Comparison of ENCODE assay signal across 9 mouse cellular contexts in genomic region chr16:91458976-91459375, GRCm38 (mm10). TPM values are rescaled to one million over a fixed set of nuclear protein-coding genes. Genes with fewer than 3 reads are reported as not detected.
DNase-seq lines count a peak whose midpoint lies in the region; ATAC-seq and TF ChIP-seq lines count a peak whose summit lies in the region.
"Had no signal": no experiment of that assay in that cellular context is flagged by ENCODE, and none has a peak within 500 bp of the region (broad histone marks: within the 10 kb centered on the region; RNA-seq: fewer than 3 reads in every experiment).

No protein-coding gene starts in this region.

- no peak for ATAC-seq in kidney, embryonic 15.5 days (replicated peaks; ENCODE audit: low FRiP score)
- no peak for ATAC-seq in hindbrain, postnatal 0 days

- H3K36me3 ChIP-seq in kidney, embryonic 15.5 days, result no peaks in the 10 kb centered on the region
- H3K36me3 ChIP-seq in hindbrain, postnatal 0 days (ENCODE audit: insufficient read depth, low read length), result no peaks in the 10 kb centered on the region
- H3K36me3 ChIP-seq: limb, embryonic 12.5 days had no signal

- no peaks in the 10 kb centered on the region for H3K27me3 ChIP-seq in kidney, embryonic 15.5 days
- no peaks in the 10 kb centered on the region for H3K27me3 ChIP-seq in hindbrain, postnatal 0 days (ENCODE audit: insufficient read depth, low read length)
- H3K27me3 ChIP-seq: limb, embryonic 12.5 days had no signal

- H3K9ac ChIP-seq in kidney, embryonic 15.5 days, result no peak overlapping the region
- no peak overlapping the region for H3K9ac ChIP-seq in hindbrain, postnatal 0 days (replicated peaks; ENCODE audit: low read length)
- H3K9ac ChIP-seq: limb, embryonic 12.5 days had no signal

- H3K4me2 ChIP-seq in kidney, embryonic 15.5 days, result no peak overlapping the region
- no peak overlapping the region for H3K4me2 ChIP-seq in hindbrain, postnatal 0 days (ENCODE audit: low read depth, low read length)
- H3K4me2 ChIP-seq: limb, embryonic 12.5 days had no signal

- peaks cover 16% of the 10 kb centered on the region; the same call in 1 of the 2 replicates for H3K4me1 ChIP-seq in kidney, embryonic 15.5 days
- H3K4me1 ChIP-seq in hindbrain, postnatal 0 days (ENCODE audit: insufficient read depth, low read length), result 0 out of 2 replicates have a peak, but pooled peaks cover 1% of the 10 kb centered on the region

- no peak overlapping the region for H3K27ac ChIP-seq in kidney, embryonic 15.5 days
- no peak overlapping the region for H3K27ac ChIP-seq in hindbrain, postnatal 0 days
- H3K27ac ChIP-seq: limb, embryonic 12.5 days had no signal

- no peaks in the 10 kb centered on the region for H3K9me3 ChIP-seq in kidney, embryonic 15.5 days (replicated peaks)
- H3K9me3 ChIP-seq in hindbrain, postnatal 0 days (ENCODE audit: low read length), result no peaks in the 10 kb centered on the region
- H3K9me3 ChIP-seq: limb, embryonic 12.5 days had no signal

- DNase-seq in kidney, adult 18-20 months, result peak; percentile 22
- DNase-seq in right cerebral cortex, postnatal 10 days (ENCODE audit: low spot score in 2 of 2), result peak; percentile 53 to 58
- DNase-seq in right cerebral cortex, postnatal 36 days (ENCODE audit: low spot score in 2 of 2), result no peak
- DNase-seq in hindbrain, postnatal 0 days (ENCODE audit: low spot score), result peak; percentile 70
- DNase-seq in thymus, postnatal 14 days, result peak; percentile 51
- DNase-seq in urinary bladder, adult 18-20 months (ENCODE audit: low spot score in 2 of 2), result no peak
- DNase-seq in spleen, adult 12 weeks (ENCODE audit: low spot score), result no peak

- no peak overlapping the region for H3K4me3 ChIP-seq in kidney, embryonic 15.5 days (replicated peaks)
- H3K4me3 ChIP-seq in hindbrain, postnatal 0 days (ENCODE audit: low read length), result no peak overlapping the region
- H3K4me3 ChIP-seq: limb, embryonic 12.5 days had no signal

- WGBS in kidney, embryonic 15.5 days, result 49% methylated on average over 5 of the region's 5 CpGs
- 20% methylated on average over 5 of the region's 5 CpGs for WGBS in hindbrain, postnatal 0 days

- TF ChIP-seq CTCF in hindbrain, postnatal 0 days (IDR thresholded peaks at IDR 0.05; ENCODE audit: low read depth), result no peak

RNA-seq across cellular contexts. Expression of gene Ifnar1, which starts 26.1 kb away (rescaled TPM):
- 58.5 and 62.2 TPM in 2 replicates for polyA plus RNA-seq in kidney, embryonic 15.5 days (2015; fragmentation: Nextera tagmentation; extraction: Ambion mirVana)
- 53.1 and 60.5 TPM in 2 replicates for total RNA-seq in hindbrain, postnatal 0 days (2014; rRNA removed)
- polyA plus RNA-seq in hindbrain, postnatal 0 days (2015; fragmentation: Nextera tagmentation; extraction: Ambion mirVana), result 33.6 and 34.1 TPM in 2 replicates

RNA-seq across cellular contexts. Expression of gene Il10rb, which starts 53.0 kb away (rescaled TPM):
- 29.9 and 31.0 TPM in 2 replicates for polyA plus RNA-seq in kidney, embryonic 15.5 days (2015; fragmentation: Nextera tagmentation; extraction: Ambion mirVana)
- total RNA-seq in hindbrain, postnatal 0 days (2014; rRNA removed), result 4.2 and 7.1 TPM in 2 replicates
- polyA plus RNA-seq in hindbrain, postnatal 0 days (2015; fragmentation: Nextera tagmentation; extraction: Ambion mirVana), result 14.6 and 14.8 TPM in 2 replicates

Comparison
In these comparisons a context has a peak if more than half of its experiments do, and no peak if none do; other contexts are left out.
1. DNase-seq: peak in kidney, adult 18-20 months (single experiment), right cerebral cortex, postnatal 10 days (2 of 2), hindbrain, postnatal 0 days (single experiment) and thymus, postnatal 14 days (single experiment); none in right cerebral cortex, postnatal 36 days (0 of 2), urinary bladder, adult 18-20 months (0 of 2) and spleen, adult 12 weeks (single experiment).